In genomic region chr6:36990186-36990585, GRCm38 (mm10) we compare ENCODE assay signal across 16 mouse cellular contexts.
"Had no signal": no experiment of that assay in that cellular context is flagged by ENCODE, and none has a peak within 500 bp of the region (broad histone marks: within the 10 kb centered on the region; RNA-seq: fewer than 3 reads in every experiment).

No protein-coding gene starts in this region.

- DNase-seq: kidney, adult 2 months; kidney, postnatal 25 days; layer of hippocampus, postnatal 36 days; liver, postnatal 0 days; lung, postnatal 14 days; lung, postnatal 4 days; midbrain, embryonic 14.5 days; thymus, adult 18-20 months; thymus, postnatal 14 days; thymus, postnatal 4 days had no signal

- H3K4me3 ChIP-seq: left cerebral cortex, adult 2 months; lung, embryonic 15.5 days had no signal

- H3K4me1 ChIP-seq: lung, embryonic 15.5 days had no signal

- H3K9me3 ChIP-seq: lung, embryonic 15.5 days had no signal

- H3K4me2 ChIP-seq: liver, embryonic 11.5 days; lung, embryonic 15.5 days; midbrain, embryonic 11.5 days had no signal

- ATAC-seq: liver, postnatal 0 days had no signal

- H3K27me3 ChIP-seq: lung, embryonic 15.5 days had no signal

- H3K36me3 ChIP-seq: lung, embryonic 15.5 days had no signal

- H3K9ac ChIP-seq: liver, embryonic 14.5 days; liver, postnatal 0 days; lung, embryonic 15.5 days had no signal

- H3K27ac ChIP-seq: kidney, postnatal 0 days; left cerebral cortex, adult 2 months; liver, embryonic 14.5 days; lung, embryonic 15.5 days had no signal
